Mouse (Mus musculus) liver, embryonic 11.5 days (tissue): ENCODE data around the gene Tbc1d30. TPM values are rescaled to one million over a fixed set of nuclear protein-coding genes. Genes with fewer than 3 reads are reported as not detected.

ENCODE experiments used
- ATAC-seq: fragments of 200-750 bp; cut with Nextera tagmentation; replicated peaks from 2 replicates; pipeline ENCODE4 v1.8.0; 2017; ENCODE audit warnings: moderate number of reproducible peaks, mild to moderate bottlenecking, moderate TSS enrichment, moderate library complexity; ENCODE audit not compliant: low FRiP score
- DNase-seq: peaks from one replicate; pipeline ENCODE4 v3.0.0-alpha.2; 2017; ENCODE audit warnings: low spot score
- H3K27ac ChIP-seq: fragments of 300-500 bp; sonication (generic); 2 replicates; pipeline ENCODE4 v1.5.1; 2014; ENCODE audit warnings: mild to moderate bottlenecking, low read depth, low read length, control low read depth
- H3K27me3 ChIP-seq: fragments of 300-500 bp; sonication (generic); replicated peaks from 2 replicates; pipeline ENCODE4 v1.6.1; 2014; ENCODE audit warnings: low read length, mixed read lengths; ENCODE audit not compliant: control insufficient read depth, insufficient read depth
- H3K36me3 ChIP-seq: fragments of 300-500 bp; sonication (generic); 2 replicates; pipeline ENCODE4 v1.6.1; 2014; ENCODE audit warnings: mild to moderate bottlenecking, low read length, moderate library complexity, mixed read lengths; ENCODE audit not compliant: control insufficient read depth, insufficient read depth
- H3K4me1 ChIP-seq: fragments of 300-500 bp; sonication (generic); replicated peaks from 2 replicates; pipeline ENCODE4 v1.6.1; 2014; ENCODE audit warnings: low read length, mixed read lengths; ENCODE audit not compliant: control insufficient read depth, insufficient read depth
- H3K4me2 ChIP-seq: fragments of 300-500 bp; sonication (generic); 2 replicates; pipeline ENCODE4 v1.6.1; 2014; ENCODE audit warnings: mild to moderate bottlenecking, control low read depth, moderate library complexity
- H3K4me3 ChIP-seq: fragments of 300-500 bp; sonication (generic); 2 replicates; pipeline ENCODE4 v1.5.1; 2014; ENCODE audit warnings: low read depth, low read length, control low read depth
- H3K9ac ChIP-seq: fragments of 300-500 bp; sonication (generic); 2 replicates; pipeline ENCODE4 v1.6.1; 2014; ENCODE audit warnings: low read depth, low read length, control low read depth
- H3K9me3 ChIP-seq: fragments of 300-500 bp; sonication (generic); 2 replicates; pipeline ENCODE4 v1.6.1; 2016; ENCODE audit warnings: low read length, inconsistent platforms, mixed read lengths; ENCODE audit not compliant: control insufficient read depth
- WGBS: fragments of 180-500 bp; shearing (Covaris S2); extraction: QIAGEN DNeasy Blood & Tissue Kit; methylation state at CpG from one replicate; pipeline ENCODE4 v1.1.7; 2014; 5-methylcytosine and 5-hydroxymethylcytosine counted together
- polyA plus RNA-seq: library from polyadenylated mRNA; unstranded; fragments of >200 nt; fragmentation: Nextera tagmentation; extraction: Ambion mirVana; gene quantifications from 2 replicates; pipeline ENCODE4 v1.2.1, GENCODE M21; 2014

Gene Tbc1d30
- 0.27 and 0.78 TPM in 2 replicates for polyA plus RNA-seq

- WGBS = under 1% methylated on average over 56 of the region's 61 CpGs
- ATAC-seq (peak; percentile 64), DNase-seq (peak; percentile 59)
- peak within 1 kb of the TSS; percentile 64 for H3K4me3 ChIP-seq
- peak within 1 kb of the TSS; percentile 37; the same call in 1 of the 2 replicates for H3K9ac ChIP-seq
- no peaks in the 10 kb centered on the region for H3K36me3 ChIP-seq
- H3K4me1 ChIP-seq = peaks cover 12% of the 10 kb centered on the region
- peak within 1 kb of the TSS; percentile 96 for H3K4me2 ChIP-seq
- no peak within 1 kb of the TSS for H3K27ac ChIP-seq
- no peaks in the 10 kb centered on the region; the same call in 1 of the 2 replicates for H3K9me3 ChIP-seq
- peaks cover 36% of the 10 kb centered on the region for H3K27me3 ChIP-seq
These were observed at the start of gene Tbc1d30 for GRCm38 (mm10) chr10:121351066-121351581. TSS of gene Tbc1d30 (minus strand) at chr10:121351278.

- no peaks in the 10 kb centered on the region for H3K9me3 ChIP-seq
- no peak overlapping the region for H3K9ac ChIP-seq
- H3K27me3 ChIP-seq = no peaks in the 10 kb centered on the region
- H3K4me2 ChIP-seq = no peak overlapping the region
- no peak overlapping the region for H3K4me3 ChIP-seq
- H3K4me1 ChIP-seq = no peaks in the 10 kb centered on the region; the same call in 1 of the 2 replicates
- H3K27ac ChIP-seq = no peak overlapping the region
- peaks cover 16% of the 10 kb centered on the region; the same call in 1 of the 2 replicates for H3K36me3 ChIP-seq
- ATAC-seq (no peak), DNase-seq (no peak)
- 81% methylated on average over 7 of the region's 7 CpGs for WGBS
These were observed 47.5 kb upstream of the Tbc1d30 start for GRCm38 (mm10) chr10:121398599-121398998.

- Histone ChIP-seq H3K4me3 (no peak overlapping the region), H3K9me3 (no peaks in the 10 kb centered on the region), H3K9ac (no peak overlapping the region), H3K4me2 (no peak overlapping the region), H3K27me3 (no peaks in the 10 kb centered on the region), H3K4me1 (no peaks in the 10 kb centered on the region; the same call in 1 of the 2 replicates), H3K36me3 (peaks cover 24% of the 10 kb centered on the region), H3K27ac (no peak overlapping the region)
- 84% methylated on average over 20 of the region's 20 CpGs for WGBS
- DNase-seq = no peak
- ATAC-seq = no peak
These were observed 44.6 kb upstream of the Tbc1d30 start for GRCm38 (mm10) chr10:121395542-121396176.

- no peaks in the 10 kb centered on the region for H3K9me3 ChIP-seq
- no peak overlapping the region for H3K9ac ChIP-seq
These were observed 43.8 kb upstream of the Tbc1d30 start for GRCm38 (mm10) chr10:121394789-121395325.

GRCm38 (mm10) chr10:121394270-121394669 is 43.2 kb upstream of the Tbc1d30 start:
- DNase-seq = no peak
- peaks cover 25% of the 10 kb centered on the region for H3K36me3 ChIP-seq
- no peak overlapping the region for H3K4me3 ChIP-seq
- no peak overlapping the region for H3K4me2 ChIP-seq
- no peak overlapping the region for H3K9ac ChIP-seq
- H3K27me3 ChIP-seq = no peaks in the 10 kb centered on the region
- no peak overlapping the region for H3K27ac ChIP-seq
- H3K4me1 ChIP-seq = no peaks in the 10 kb centered on the region; the same call in 1 of the 2 replicates
- WGBS = 88% methylated on average over 6 of the region's 6 CpGs
- H3K9me3 ChIP-seq = no peaks in the 10 kb centered on the region
- ATAC-seq = no peak

More at GRCm38 (mm10) chr10:121394789-121395325, 43.8 kb upstream of the Tbc1d30 start:
- H3K4me1 ChIP-seq = no peaks in the 10 kb centered on the region; the same call in 1 of the 2 replicates
- H3K4me2 ChIP-seq = no peak overlapping the region
- no peaks in the 10 kb centered on the region for H3K27me3 ChIP-seq
- WGBS = 81% methylated on average over 18 of the region's 18 CpGs
- H3K36me3 ChIP-seq = peaks cover 24% of the 10 kb centered on the region
- H3K4me3 ChIP-seq = no peak overlapping the region
- DNase-seq (no peak), ATAC-seq (no peak)
- no peak overlapping the region for H3K27ac ChIP-seq

DNA sequence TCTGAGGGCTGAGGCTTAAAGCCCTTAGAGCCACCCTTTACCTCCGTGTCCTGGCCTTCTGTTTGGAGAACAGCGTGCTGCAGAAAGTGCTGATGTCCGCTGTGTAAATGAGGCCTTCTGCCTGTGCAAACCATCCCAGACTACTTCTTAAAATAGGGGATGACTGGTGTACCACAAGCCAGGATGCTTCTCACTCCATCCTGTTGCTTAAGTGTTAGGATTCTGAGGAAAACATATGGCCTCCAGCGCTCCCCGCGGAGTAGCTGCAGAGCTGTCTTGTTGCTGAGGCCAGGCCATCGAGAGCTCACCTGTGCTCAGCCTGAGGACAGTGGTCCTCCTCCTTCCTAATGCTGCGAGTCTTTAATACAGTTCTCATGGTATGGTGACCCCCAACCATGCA is 40.8 kb upstream of the Tbc1d30 start:
- ATAC-seq (no peak), DNase-seq (no peak)
- Histone ChIP-seq H3K9ac (no peak overlapping the region), H3K27me3 (no peaks in the 10 kb centered on the region), H3K27ac (no peak overlapping the region), H3K4me2 (no peak overlapping the region), H3K36me3 (peaks cover 30% of the 10 kb centered on the region), H3K4me3 (no peak overlapping the region), H3K4me1 (no peaks in the 10 kb centered on the region; the same call in 1 of the 2 replicates), H3K9me3 (no peaks in the 10 kb centered on the region)
- 86% methylated on average over 8 of the region's 8 CpGs for WGBS

GRCm38 (mm10) chr10:121390602-121391001 is 39.5 kb upstream of the Tbc1d30 start:
- 84% methylated on average over 10 of the region's 10 CpGs for WGBS
- Histone ChIP-seq H3K9me3 (no peaks in the 10 kb centered on the region), H3K4me3 (no peak overlapping the region), H3K9ac (no peak overlapping the region), H3K36me3 (peaks cover 30% of the 10 kb centered on the region), H3K4me2 (no peak overlapping the region), H3K27ac (no peak overlapping the region), H3K4me1 (no peaks in the 10 kb centered on the region; the same call in 1 of the 2 replicates), H3K27me3 (no peaks in the 10 kb centered on the region)
- DNase-seq (no peak), ATAC-seq (no peak)

DNA sequence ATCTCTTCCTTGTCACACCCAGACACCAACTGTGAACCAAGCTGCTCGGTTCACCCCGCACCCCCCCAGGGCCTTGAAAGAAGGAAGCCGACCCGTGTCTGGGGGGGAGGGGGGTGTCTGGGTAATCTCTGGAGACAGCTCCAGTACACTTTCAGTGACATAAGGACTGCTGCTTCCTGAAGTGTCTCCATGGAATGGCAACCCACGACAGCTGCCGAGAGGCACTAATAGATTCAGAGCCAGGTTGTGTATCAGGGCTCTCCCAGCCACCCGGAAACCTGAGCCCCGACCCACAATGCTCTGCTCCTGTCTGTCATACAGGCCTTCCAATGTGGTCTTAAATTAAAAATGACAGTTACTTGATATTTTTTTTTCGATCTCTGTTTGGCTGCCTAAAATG is 35.3 kb upstream of the Tbc1d30 start:
- Histone ChIP-seq H3K36me3 (peaks cover 7% of the 10 kb centered on the region; the same call in 1 of the 2 replicates), H3K9ac (no peak overlapping the region), H3K9me3 (no peaks in the 10 kb centered on the region), H3K27me3 (no peaks in the 10 kb centered on the region), H3K4me2 (no peak overlapping the region), H3K4me3 (no peak overlapping the region), H3K4me1 (no peaks in the 10 kb centered on the region), H3K27ac (no peak overlapping the region)
- DNase-seq (no peak), ATAC-seq (no peak)
- WGBS = 72% methylated on average over 9 of the region's 9 CpGs
